Mouse (Mus musculus): ENCODE data around the gene 4931400O07Rik. TPM values are rescaled to one million over a fixed set of nuclear protein-coding genes. Genes with fewer than 3 reads are reported as not detected.

4931400O07Rik gene
- not detected in 2 replicates for polyA plus RNA-seq (2016; fragmentation: Nextera tagmentation; extraction: Ambion mirVana)

- Histone ChIP-seq H3K27me3 (replicated peaks) (no peaks in the 10 kb centered on the region), H3K9ac (no peak within 1 kb of the TSS), H3K9me3 (replicated peaks) (no peaks in the 10 kb centered on the region), H3K36me3 (no peaks in the 10 kb centered on the region), H3K4me2 (no peak within 1 kb of the TSS), H3K4me3 (no peak within 1 kb of the TSS), H3K4me1 (replicated peaks) (no peaks in the 10 kb centered on the region), H3K27ac (ENCODE audit: poor library complexity, severe bottlenecking) (no peak within 1 kb of the TSS)
- ATAC-seq (ENCODE audit: insufficient number of reproducible peaks, low FRiP score) = no peak
- 70% methylated on average over 2 of the region's 2 CpGs for WGBS
These were observed at the start of gene 4931400O07Rik for GRCm38 (mm10) chrX:62467691-62468090. TSS of gene 4931400O07Rik (plus strand) at chrX:62467991.

Other genes with a start within 250 kb of the 4931400O07Rik start
- gene 4933402E13Rik, start 184.5 kb upstream of the 4931400O07Rik start, polyA plus RNA-seq (2016; fragmentation: Nextera tagmentation; extraction: Ambion mirVana) = 0.11 TPM in 1 of 2 replicates, not detected in the other

Data from heart, embryonic 12.5 days (tissue).